Mouse (Mus musculus): ENCODE data around the gene Copb1.

DNA sequence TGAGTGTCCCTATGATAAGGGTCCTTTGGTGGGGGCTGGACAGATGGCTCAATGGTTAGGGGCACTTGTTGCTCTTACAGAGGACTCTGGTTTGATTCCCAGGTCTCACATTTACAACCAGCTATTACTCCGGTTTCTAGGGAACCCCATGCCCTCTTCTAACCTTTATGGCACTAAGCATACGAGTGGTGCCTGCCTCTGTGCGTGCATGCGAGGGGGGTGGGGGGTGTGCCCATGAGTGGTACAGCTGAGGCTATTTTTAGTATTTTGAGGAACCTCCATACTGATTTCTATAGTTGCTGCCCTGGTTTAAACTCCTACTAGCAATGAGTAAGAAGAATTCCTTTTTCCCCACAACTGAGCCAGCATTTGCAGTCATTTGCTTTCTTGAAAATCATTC is 60.3 kb downstream of the Copb1 start:
- TF ChIP-seq CTCF (IDR thresholded peaks at IDR 0.05) (no peak), EP300 (IDR thresholded peaks at IDR 0.05; ENCODE audit: insufficient read depth, low read depth, low read length) (no peak)

Data from heart, adult 2 months (tissue).